Mouse (Mus musculus) kidney, adult 2 months (tissue): Measurements from ENCODE around the gene Extl1. TPM values are rescaled to one million over a fixed set of nuclear protein-coding genes. Genes with fewer than 3 reads are reported as not detected.

Source experiments
- DNase-seq: peaks from one replicate; pipeline ENCODE4 v3.0.0; 2021
- H3K27ac ChIP-seq: fragments of 200-500 bp; 2 replicates; pipeline ENCODE4 v1.5.1; 2012; ENCODE audit warnings: low read depth, low read length, control low read depth, inconsistent platforms; ENCODE audit not compliant: insufficient read depth
- H3K27me3 ChIP-seq: fragments of 200-500 bp; replicated peaks from 2 replicates; pipeline ENCODE4 v1.6.1; 2012; ENCODE audit warnings: mild to moderate bottlenecking, moderate library complexity, low read length, inconsistent platforms; ENCODE audit not compliant: control insufficient read depth, insufficient read depth
- H3K36me3 ChIP-seq: fragments of 200-500 bp; 2 replicates; pipeline ENCODE4 v1.6.1; 2012; ENCODE audit warnings: mild to moderate bottlenecking, moderate library complexity, low read length, inconsistent platforms; ENCODE audit not compliant: control insufficient read depth, insufficient read depth
- H3K4me1 ChIP-seq: fragments of 200-500 bp; 2 replicates; pipeline ENCODE4 v1.6.1; 2011; ENCODE audit warnings: low read length; ENCODE audit not compliant: control insufficient read depth, insufficient read depth
- H3K4me3 ChIP-seq: fragments of 200-500 bp; 2 replicates; pipeline ENCODE4 v1.5.1; 2011; ENCODE audit warnings: mild to moderate bottlenecking, low read depth, low read length, control low read depth; ENCODE audit not compliant: insufficient read depth
- CTCF ChIP-seq: fragments of 200-500 bp; conservative IDR thresholded peaks from 2 replicates; pipeline ENCODE4 v1.5.1; 2011; ENCODE audit warnings: low read depth, mild to moderate bottlenecking, control low read depth, low read length, moderate library complexity, mixed read lengths; ENCODE audit not compliant: insufficient read depth, insufficient read length
- POLR2A ChIP-seq: fragments of 200-500 bp; IDR thresholded peaks from one replicate; pipeline ENCODE4 v1.6.1; 2011; ENCODE audit warnings: low read depth, low read length, control low read depth
- WGBS: fragments of 180-500 bp; shearing (Covaris S2); methylation state at CpG from one replicate; pipeline ENCODE4 v1.1.7; 2018; 5-methylcytosine and 5-hydroxymethylcytosine counted together
- polyA plus RNA-seq: library from polyadenylated mRNA; depleted of rRNA; stranded (reverse); fragments of >200 nt; gene quantifications from 2 replicates; pipeline ENCODE4 v1.2.3, GENCODE M21; 2012

Gene Extl1
- polyA plus RNA-seq, 1 experiment = 1.3 TPM

GRCm38 (mm10) chr4:134314876-134315275 lies 68.8 kb downstream of the Extl1 start, which contains the start of gene Trim63:
Trim63 (plus strand) TSS chr4:134315120.
- H3K27ac ChIP-seq = no peak within 1 kb of the TSS
- H3K4me3 ChIP-seq = no peak within 1 kb of the TSS
- TF ChIP-seq POLR2A (no peak), CTCF (no peak)
- H3K4me1 ChIP-seq = no peaks in the 10 kb centered on the region; the same call in 1 of the 2 replicates
- WGBS = 38% methylated on average over 11 of the region's 11 CpGs
- DNase-seq = no peak
- H3K36me3 ChIP-seq = no peaks in the 10 kb centered on the region
- no peaks in the 10 kb centered on the region for H3K27me3 ChIP-seq

GRCm38 (mm10) chr4:134314081-134314655 lies 69.5 kb downstream of the Extl1 start:
- H3K27me3 ChIP-seq = no peaks in the 10 kb centered on the region
- H3K27ac ChIP-seq = no peak overlapping the region
- DNase-seq = no peak
- no peaks in the 10 kb centered on the region; the same call in 1 of the 2 replicates for H3K4me1 ChIP-seq
- WGBS = 84% methylated on average over 4 of the region's 4 CpGs
- no peaks in the 10 kb centered on the region for H3K36me3 ChIP-seq
- no peak overlapping the region for H3K4me3 ChIP-seq
- TF ChIP-seq CTCF (no peak), POLR2A (no peak)

GRCm38 (mm10) chr4:134312901-134313300 lies 70.7 kb downstream of the Extl1 start:
- Histone ChIP-seq H3K4me1 (no peaks in the 10 kb centered on the region; the same call in 1 of the 2 replicates), H3K27ac (no peak overlapping the region), H3K36me3 (no peaks in the 10 kb centered on the region), H3K4me3 (no peak overlapping the region), H3K27me3 (no peaks in the 10 kb centered on the region)
- no peak for DNase-seq
- 95% methylated on average over 6 of the region's 6 CpGs for WGBS
- peak; percentile 26; the same call in 1 of the 2 replicates for TF ChIP-seq CTCF
- no peak for TF ChIP-seq POLR2A

GRCm38 (mm10) chr4:134312341-134312740 lies 71.3 kb downstream of the Extl1 start:
- Histone ChIP-seq H3K4me3 (no peak overlapping the region), H3K36me3 (no peaks in the 10 kb centered on the region), H3K27me3 (no peaks in the 10 kb centered on the region), H3K4me1 (no peaks in the 10 kb centered on the region; the same call in 1 of the 2 replicates), H3K27ac (no peak overlapping the region)
- 92% methylated on average over 5 of the region's 5 CpGs for WGBS
- no peak for DNase-seq
- TF ChIP-seq CTCF (no peak), POLR2A (no peak)

GRCm38 (mm10) chr4:134311784-134312183 lies 71.9 kb downstream of the Extl1 start:
- Histone ChIP-seq H3K27me3 (no peaks in the 10 kb centered on the region), H3K4me3 (no peak overlapping the region), H3K36me3 (no peaks in the 10 kb centered on the region), H3K27ac (no peak overlapping the region), H3K4me1 (peaks cover 3% of the 10 kb centered on the region; the same call in 1 of the 2 replicates)
- no peak for DNase-seq
- no peak for TF ChIP-seq CTCF
- TF ChIP-seq POLR2A = no peak
- WGBS = 77% methylated on average over 9 of the region's 9 CpGs

- no peak for TF ChIP-seq POLR2A
- TF ChIP-seq CTCF = no peak
- H3K36me3 ChIP-seq = no peaks in the 10 kb centered on the region
- 86% methylated on average over 9 of the region's 9 CpGs for WGBS
These were observed 73.0 kb downstream of the Extl1 start for GRCm38 (mm10) chr4:134310656-134311055.

GRCm38 (mm10) chr4:134310106-134310505 lies 73.5 kb downstream of the Extl1 start:
- no peak overlapping the region for H3K4me3 ChIP-seq
- DNase-seq = peak; percentile 85
- no peaks in the 10 kb centered on the region for H3K36me3 ChIP-seq
- TF ChIP-seq CTCF (no peak), POLR2A (no peak)
- no peaks in the 10 kb centered on the region for H3K27me3 ChIP-seq
- H3K4me1 ChIP-seq = peaks cover 3% of the 10 kb centered on the region; the same call in 1 of the 2 replicates
- no peak overlapping the region for H3K27ac ChIP-seq
- 56% methylated on average over 7 of the region's 7 CpGs for WGBS

More at GRCm38 (mm10) chr4:134310656-134311055, 73.0 kb downstream of the Extl1 start:
- no peaks in the 10 kb centered on the region for H3K27me3 ChIP-seq
- DNase-seq = no peak
- H3K4me3 ChIP-seq = no peak overlapping the region
- H3K4me1 ChIP-seq = peaks cover 3% of the 10 kb centered on the region; the same call in 1 of the 2 replicates
- no peak overlapping the region for H3K27ac ChIP-seq
